Mouse (Mus musculus) c-Kit-negative CD71-positive TER-119-positive erythroid progenitor cells, embryonic 14.5 days (primary cell): Measurements from ENCODE around the gene BC049352.

Source experiments
- DNase-seq: peaks from one replicate; pipeline ENCODE4 v3.0.0-alpha.2; 2013; ENCODE audit warnings: low read depth, low spot score

Gene BC049352

GRCm38 (mm10) chr9:45189661-45190174 is 7.9 kb downstream of the BC049352 start:
- DNase-seq = no peak

GRCm38 (mm10) chr9:45195468-45195867 is 13.7 kb downstream of the BC049352 start:
- no peak for DNase-seq

GRCm38 (mm10) chr9:45196125-45196830 is 14.5 kb downstream of the BC049352 start:
- DNase-seq = no peak

GRCm38 (mm10) chr9:45197549-45197948 is 15.7 kb downstream of the BC049352 start:
- no peak for DNase-seq

- no peak for DNase-seq
Measured at GRCm38 (mm10) chr9:45201319-45201947, 19.6 kb downstream of the BC049352 start.

GRCm38 (mm10) chr9:45202021-45202798 is 20.4 kb downstream of the BC049352 start:
- no peak for DNase-seq

GRCm38 (mm10) chr9:45203797-45204410 is 22.1 kb downstream of the BC049352 start, which contains the start of gene Tmprss4:
TSS of gene Tmprss4 (minus strand) at chr9:45204092.
- no peak for DNase-seq

- no peak for DNase-seq
Measured at GRCm38 (mm10) chr9:45205143-45205542, 23.3 kb downstream of the BC049352 start.

GRCm38 (mm10) chr9:45206121-45206520 is 24.3 kb downstream of the BC049352 start:
- DNase-seq = no peak

GRCm38 (mm10) chr9:45207015-45207743 is 25.4 kb downstream of the BC049352 start:
- DNase-seq = no peak

GRCm38 (mm10) chr9:45212001-45212400 is 30.2 kb downstream of the BC049352 start:
- DNase-seq = no peak

- no peak for DNase-seq
Measured at GRCm38 (mm10) chr9:45215526-45216179, 33.8 kb downstream of the BC049352 start.

- no peak for DNase-seq
Measured at GRCm38 (mm10) chr9:45219644-45220043, 37.8 kb downstream of the BC049352 start.

GRCm38 (mm10) chr9:45221567-45221966 is 39.8 kb downstream of the BC049352 start:
- DNase-seq = peak; percentile 42

GRCm38 (mm10) chr9:45229359-45229758 is 47.6 kb downstream of the BC049352 start:
- no peak for DNase-seq

GRCm38 (mm10) chr9:45235668-45236227 is 53.9 kb downstream of the BC049352 start:
- DNase-seq = no peak

GRCm38 (mm10) chr9:45236744-45237143 is 54.9 kb downstream of the BC049352 start:
- DNase-seq = no peak

- DNase-seq = no peak
Measured at GRCm38 (mm10) chr9:45241397-45241796, 59.6 kb downstream of the BC049352 start.

- DNase-seq = no peak
Measured at GRCm38 (mm10) chr9:45245432-45245831, 63.6 kb downstream of the BC049352 start.

GRCm38 (mm10) chr9:45246060-45246459 is 64.3 kb downstream of the BC049352 start:
- DNase-seq = no peak
